Mouse (Mus musculus) left cerebral cortex, adult 8-10 months (tissue): Measurements from ENCODE around the gene Adcy6. TPM values are rescaled to one million over a fixed set of nuclear protein-coding genes. Genes with fewer than 3 reads are reported as not detected.

ENCODE experiments used
- DNase-seq, 2 experiments: peaks; one replicate each; pipeline ENCODE4 v3.0.0; 2022; ENCODE audit warnings: low spot score in 2 of 2
- total RNA-seq, 4 experiments: library from RNA; stranded (reverse); gene quantifications; 2 replicates each; pipeline ENCODE4 v1.2.4; 2022

The Adcy6 gene
- total RNA-seq = 10 to 100 TPM; 39.7 to 46.1 (median 41.2) TPM

DNA sequence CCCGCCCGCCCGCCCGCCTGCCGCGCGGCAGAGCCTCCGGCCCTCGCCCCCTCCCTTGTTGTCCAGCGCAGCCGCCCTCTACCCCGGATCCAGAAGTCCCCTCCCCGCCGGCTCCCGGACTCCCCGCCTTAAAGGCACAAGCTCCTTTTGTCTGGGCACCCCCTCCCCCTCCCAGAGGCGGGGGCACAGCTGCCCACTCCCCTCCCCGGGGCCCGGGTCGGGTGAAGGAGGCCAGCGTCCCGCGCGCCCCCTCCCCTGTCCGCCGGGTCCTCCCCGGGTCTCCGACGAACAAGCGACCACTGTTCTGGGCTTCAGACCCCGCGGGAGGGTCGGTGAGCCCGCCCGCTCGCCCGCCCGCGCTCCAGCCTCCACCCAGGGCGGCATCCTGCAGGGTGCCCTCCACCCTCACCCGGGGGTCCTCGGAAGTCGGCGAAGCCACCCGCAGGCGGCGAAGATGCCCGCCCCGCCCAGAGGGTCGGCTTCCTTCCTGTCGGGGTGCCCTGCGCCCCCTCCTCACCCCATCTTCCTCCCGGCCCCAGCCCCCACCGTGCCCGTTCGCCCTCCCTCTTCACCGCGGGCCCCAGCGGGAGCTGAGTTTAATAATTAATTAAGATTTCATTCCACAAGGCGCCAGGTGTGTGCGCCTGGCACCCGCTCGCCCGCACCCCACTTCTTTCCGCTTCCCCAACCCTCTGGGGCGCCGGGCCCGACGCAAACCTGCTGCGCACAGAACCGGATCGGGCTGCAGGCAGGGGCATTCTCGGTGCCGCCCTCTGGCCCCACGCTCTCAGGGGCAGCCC is at the start of gene Adcy6:
TSS of gene Adcy6 (minus strand) at position 746 of the 800 bp plus-strand sequence.
- peak in 1 of 2 experiments; percentile 68 for DNase-seq

DNA sequence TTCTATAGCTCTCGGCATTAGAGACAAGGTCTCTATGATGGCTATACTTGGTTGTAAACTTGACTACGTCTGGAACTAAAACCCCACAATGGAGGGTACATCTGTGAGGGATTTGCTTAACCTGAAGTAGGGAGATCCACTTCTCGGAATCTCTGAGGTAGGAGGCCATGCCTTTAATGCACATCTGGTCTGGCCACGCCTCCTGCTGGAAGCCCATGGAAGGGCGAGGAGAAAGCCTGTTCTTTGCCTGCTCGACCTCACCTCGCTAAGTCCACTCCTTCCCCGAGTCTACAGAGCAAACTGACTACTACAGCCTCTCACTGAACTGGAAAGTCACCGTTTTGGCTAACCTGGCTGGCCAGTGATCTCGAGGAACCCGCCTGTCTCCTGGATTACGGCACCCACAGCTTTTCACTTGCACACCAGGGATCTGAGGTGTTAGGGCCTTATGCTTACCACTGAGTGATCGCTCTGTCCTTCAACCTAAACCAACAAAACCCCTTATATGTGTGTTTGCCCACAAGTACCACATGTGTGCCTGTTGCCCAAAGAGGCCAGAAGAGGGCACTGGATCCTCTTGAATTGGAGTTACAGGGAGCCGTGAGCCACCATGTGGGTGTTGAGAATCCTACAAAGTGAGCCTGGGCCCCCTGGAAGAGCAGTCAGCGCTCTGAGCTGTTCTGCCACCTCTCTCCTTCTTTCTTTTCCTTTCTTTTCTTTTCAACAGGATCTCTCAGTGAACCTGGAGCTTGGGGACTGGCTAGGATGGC is 47.3 kb upstream of the Adcy6 start:
- no peak for DNase-seq

DNA sequence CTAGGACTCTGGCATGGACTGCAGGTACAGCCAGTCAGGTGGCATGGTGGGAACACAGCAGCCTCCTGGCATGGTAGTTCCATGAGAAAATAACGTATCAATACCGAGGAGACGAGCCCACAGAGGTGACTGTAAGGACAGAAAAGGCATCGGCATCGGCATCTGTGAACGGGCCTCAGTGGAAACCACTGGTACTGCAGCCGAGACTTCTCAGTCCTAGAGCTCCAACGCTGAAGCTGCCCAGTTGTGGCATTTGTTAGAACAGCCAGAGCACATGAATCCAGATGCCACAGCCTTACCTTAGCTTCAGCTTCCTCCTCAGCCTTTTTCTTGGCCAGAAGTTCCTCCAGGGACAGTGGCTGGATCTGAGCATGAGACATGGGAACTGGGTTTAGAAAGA is 42.3 kb upstream of the Adcy6 start:
- DNase-seq = no peak

DNA sequence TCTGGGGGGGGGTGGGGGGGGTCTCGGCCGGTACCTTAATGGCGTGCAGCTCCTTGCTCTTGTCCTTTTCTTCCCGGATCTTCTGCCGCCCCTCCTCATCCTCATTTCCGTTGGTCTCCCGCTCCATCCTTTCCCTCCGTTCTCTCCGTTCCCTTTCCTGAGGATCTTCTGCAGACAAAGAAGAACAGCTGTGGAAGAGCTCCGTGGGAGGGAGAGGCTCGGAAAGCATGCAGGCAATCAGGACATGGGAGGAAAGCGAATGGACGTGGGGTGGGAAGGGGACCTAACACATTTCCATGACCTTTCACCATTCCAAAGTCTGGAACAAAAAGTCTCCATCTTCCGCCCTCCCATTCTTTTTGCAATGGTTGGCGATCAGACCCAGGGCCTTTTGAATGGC is 41.6 kb upstream of the Adcy6 start:
- DNase-seq = no peak

DNA sequence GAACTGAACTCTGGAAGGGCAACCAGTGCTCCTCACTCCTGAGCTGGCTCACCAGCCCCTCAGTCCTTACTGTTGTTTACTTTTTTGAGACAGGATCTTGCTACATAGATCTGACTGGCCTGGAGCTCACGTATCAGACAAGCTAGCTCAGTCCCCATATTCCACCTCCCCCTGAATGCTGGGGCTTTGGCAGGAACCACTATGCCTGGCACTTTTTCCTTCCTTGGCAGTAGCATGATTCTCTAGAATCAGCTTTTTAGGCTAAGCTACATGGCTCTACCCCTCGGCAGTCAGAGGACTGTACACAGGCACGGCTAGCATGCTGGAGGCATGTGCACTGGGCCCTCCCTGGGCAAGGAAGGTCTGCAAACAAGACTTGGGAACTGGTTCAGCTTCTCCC is 38.2 kb upstream of the Adcy6 start:
- DNase-seq = peak in 1 of 2 experiments; percentile 30

DNA sequence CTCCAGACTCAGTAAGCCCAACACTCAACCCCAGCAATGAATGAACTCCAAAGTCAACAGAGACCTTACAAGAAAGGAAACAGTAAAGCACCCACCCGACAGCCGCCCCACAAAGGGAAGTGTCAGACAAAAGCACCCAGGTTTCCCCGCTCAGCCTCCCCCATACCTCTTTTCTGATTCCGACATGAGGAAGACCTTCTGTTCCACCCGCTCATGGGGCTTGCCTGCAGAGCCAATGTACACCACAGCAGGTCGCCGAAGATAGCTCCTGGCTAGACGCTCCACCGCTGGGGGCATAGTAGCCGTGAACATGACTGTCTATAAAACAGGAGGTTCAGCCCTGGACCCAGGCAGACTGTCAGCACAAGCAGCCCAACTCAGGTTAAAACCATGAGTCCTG is 37.4 kb upstream of the Adcy6 start:
- DNase-seq = peak in 1 of 2 experiments; percentile 27

DNA sequence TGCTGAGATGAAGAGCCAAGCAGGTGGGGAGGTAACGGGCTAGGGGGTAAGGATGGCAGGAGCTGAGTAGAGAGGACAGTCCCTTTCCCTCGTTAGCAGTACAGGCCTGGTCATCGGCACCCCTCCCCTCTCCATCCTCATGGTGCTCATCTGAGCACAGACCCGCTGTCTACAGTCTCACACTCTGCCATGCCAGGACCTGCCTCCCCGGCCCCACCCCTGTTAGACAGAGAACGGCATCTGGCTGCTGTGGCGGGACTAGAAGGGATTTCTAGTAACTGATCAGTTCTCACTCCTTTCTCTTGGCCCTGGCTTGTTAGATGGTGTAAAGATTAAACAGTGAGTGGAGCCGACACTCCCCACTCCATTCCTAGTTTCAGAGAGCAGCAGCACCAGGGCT is 36.9 kb upstream of the Adcy6 start:
- no peak for DNase-seq

DNA sequence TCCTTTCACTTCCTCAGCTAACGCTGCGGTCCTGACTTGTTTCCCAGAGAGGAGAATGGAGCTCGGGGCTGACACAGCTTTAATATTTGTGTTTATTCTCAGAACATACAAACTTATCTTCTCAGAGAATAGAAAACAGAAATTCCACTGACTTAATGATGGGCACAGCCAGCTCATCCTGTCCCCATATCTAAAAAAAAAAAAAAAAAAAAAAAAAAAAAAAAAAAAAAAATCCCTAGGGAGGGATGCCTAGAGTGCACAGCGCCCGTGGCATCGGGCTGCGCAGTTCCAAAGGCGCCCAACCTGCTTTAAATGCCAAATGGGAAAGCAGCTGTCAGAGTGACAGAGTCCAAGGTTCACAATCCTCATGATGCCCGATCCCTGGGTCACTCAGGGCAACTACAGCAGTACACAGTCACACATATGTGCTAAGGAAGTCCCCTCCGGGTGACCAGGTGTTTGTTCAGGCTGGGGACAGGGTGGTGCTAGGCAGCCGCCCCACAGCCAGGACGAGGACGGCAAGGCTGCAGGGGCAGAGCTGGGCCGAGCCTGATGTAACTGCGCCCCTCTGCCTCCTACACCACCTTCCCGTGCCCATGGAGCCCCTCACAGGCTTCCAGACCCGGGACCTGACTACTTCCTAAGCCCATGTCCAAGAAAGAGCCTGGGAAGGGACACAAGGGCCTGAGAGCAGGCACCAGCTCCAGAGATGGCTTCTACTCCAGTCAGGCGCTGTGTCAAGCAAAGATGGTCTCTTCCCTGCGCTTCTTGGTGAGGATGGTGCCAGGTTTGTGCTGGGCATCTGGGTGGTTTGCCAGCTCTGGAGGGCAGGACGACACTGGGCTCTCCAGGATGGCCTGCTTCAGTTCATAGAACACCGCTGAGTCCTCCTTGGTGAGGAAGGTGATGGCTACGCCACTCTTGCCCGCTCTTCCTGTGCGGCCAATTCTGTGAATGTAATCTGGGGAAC is 35.5 kb upstream of the Adcy6 start:
- no peak for DNase-seq

DNA sequence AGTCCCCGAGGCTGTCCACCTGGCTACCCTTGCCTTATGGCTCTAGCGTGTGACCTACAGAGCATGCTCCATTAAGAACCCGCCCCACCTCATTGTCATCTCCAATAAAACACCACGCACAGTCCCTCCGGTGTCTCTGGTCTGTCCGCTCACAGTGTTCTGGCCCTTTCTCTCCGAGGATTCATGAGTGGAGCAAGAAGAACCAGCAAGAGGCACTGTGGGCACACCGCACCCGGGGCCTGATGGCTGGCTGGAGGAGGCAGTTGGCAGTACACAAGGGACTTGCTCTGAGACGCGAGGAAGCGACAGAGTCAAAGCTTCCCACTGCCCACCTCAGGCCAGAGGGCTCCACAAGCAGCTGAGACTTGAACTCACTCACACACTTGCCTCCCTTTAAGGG is 34.5 kb upstream of the Adcy6 start:
- no peak for DNase-seq

DNA sequence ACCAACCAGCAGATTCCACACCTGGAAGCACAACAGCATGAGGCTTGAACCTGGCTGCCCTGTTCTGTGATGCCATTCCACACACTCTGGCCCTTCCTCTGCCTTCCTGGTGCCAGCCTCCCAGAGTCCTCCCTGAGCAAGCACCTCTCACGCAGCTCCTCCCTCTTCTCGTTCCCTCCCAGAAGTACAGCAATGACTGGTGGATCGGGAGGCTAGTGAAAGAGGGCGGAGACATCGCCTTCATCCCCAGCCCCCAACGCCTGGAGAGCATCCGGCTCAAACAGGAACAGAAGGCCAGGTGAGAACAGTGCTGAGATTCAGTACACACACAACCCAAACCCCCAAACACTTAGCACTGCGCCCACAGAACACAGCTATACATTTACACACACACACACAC is 30.3 kb upstream of the Adcy6 start:
- no peak for DNase-seq

DNA sequence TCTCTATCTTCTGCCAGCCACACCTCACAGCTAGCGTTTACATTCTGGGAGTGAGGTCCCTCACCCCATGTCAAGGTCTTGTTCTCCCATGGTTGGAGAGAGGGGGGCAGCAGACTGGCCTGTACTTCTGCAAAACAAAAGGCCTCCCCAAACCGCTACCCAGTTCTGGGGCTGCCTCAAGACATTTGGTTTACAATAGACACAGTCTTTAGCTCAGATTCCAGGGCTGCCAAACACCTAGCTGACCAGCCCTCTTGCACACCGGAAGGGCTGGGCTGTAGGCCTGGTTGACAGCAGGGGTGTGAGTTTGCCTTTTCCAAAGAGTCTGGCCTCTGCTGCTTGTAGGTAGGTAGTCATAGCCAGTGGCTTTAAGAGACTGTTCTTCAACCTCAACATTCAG is 27.3 kb upstream of the Adcy6 start:
- DNase-seq = no peak

DNA sequence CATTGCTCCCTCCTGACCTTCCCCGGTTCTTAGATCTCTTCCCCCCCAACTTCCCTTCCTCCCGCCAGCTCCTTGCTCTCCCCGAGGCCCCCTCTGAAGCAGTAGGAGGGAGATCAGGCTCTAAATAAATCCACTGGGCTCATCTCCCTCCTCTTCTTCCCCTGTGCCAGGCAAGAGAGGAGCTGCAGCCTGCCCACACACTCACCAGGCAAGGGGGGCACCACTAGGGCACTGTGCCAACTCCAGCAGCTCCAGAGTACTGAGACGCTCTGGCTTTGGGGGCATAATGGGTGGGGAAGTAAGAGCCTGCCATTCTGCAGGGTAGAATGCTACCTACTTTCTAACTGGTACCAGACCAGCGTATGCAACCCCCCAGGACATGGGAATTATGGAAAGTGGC is 26.6 kb upstream of the Adcy6 start:
- DNase-seq = peak in 1 of 2 experiments; percentile 82

DNA sequence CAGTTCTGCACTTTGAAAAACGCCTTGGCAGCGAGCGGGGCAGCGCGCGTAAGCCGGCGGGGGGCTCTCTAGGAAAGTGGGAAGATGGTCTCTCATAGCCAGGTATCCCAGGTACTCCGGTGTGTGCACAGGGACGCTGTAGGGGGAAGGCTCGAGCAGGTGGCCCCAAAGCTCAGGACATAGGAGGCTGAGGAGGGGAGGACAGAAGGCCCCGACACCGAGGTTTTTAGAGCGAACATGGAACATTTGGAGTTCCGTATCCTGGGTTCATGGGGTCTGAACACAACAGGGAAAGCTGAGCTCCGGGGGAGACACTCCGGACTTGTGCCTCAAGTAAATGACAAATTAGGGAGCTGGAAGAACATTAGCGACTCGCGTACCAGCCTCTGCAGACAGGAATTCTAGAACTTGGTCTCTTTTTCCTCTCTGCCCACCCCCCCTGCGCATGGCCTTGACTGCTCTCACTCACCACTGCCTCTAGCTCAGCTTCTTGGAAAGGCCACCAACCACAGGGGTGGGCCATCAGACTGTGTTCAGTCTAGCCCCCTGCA is 25.5 kb upstream of the Adcy6 start:
- DNase-seq = peak in 1 of 2 experiments; percentile 21

DNA sequence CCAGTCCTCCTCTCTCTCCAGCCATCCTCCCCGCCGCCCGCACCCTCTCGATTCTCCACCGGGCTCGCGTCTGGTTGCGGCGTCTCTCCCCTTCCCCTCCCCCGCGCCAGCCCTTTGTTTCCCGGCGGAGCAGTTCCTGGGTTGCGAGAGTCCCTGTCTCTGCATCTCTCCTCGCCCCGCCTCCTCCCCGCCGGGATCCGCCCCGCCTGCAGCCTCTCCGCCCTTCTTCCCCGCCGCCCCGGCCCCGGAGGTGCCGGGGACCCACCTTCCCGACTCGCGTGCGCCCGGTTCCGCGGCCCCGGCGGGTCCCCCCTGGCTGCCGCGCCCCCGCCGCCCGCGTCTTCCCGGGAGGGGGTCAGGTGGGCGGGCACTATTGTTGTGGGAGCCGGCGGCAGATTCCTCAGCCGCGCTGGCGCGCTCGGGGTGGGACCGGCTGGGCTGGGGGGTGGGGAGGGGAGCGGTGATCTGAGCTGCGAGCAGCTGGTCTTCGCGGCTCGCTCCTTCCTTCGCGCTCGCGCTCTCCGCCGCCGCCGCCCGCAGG is 24.7 kb upstream of the Adcy6 start:
- DNase-seq = peak; percentile 66 to 79

DNA sequence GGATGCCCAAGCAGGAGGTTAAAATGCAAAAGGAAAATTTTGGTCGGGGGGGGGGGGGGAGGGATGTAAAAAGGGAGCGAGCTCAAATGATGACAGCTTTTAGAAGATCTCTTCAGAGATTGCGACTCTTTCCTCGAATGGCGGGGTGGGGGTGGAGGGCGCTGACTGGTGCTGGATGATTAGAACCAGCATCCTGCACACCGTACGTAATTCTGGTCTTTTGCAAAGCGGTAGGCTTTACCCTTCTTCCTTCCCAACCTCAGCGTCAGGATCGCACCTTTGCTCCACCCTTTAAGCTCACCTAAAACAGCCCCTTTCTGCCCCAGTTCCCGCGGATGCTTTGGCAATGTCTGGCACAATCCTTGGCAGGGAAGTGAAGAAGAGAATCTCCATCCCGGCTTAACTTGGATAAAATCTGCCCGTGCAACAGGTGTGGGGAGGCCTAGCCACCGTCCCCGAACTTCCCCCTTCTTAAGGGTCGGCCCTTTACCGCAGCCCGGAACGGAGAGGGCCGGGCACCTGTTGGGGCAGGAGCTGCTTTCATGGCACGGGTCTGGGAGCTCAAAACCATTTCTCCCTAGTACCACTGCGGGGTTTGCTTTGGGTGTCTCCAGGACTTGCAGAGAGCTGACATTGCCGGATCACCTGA is 24.1 kb upstream of the Adcy6 start:
- DNase-seq = no peak

DNA sequence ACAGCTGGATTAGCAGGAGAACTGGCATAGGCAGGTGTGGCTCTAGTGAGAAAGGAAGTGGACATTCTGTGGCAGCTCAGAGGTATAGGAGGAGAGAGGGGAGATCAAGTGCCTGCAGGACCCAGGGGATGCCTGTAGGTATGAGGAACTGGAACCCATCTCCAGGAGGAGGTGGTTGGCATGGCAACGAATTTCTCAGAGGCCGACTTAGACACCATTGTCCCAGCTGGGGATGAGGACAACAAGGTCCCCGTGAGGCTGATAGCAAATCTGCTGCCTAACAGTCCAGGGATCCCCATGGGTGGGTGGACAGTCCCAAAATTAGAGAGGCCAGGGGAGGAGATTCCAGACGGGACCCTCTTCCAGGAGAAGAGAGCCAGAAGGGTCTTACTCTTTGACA is 23.0 kb upstream of the Adcy6 start:
- DNase-seq = peak in 1 of 2 experiments; percentile 22

DNA sequence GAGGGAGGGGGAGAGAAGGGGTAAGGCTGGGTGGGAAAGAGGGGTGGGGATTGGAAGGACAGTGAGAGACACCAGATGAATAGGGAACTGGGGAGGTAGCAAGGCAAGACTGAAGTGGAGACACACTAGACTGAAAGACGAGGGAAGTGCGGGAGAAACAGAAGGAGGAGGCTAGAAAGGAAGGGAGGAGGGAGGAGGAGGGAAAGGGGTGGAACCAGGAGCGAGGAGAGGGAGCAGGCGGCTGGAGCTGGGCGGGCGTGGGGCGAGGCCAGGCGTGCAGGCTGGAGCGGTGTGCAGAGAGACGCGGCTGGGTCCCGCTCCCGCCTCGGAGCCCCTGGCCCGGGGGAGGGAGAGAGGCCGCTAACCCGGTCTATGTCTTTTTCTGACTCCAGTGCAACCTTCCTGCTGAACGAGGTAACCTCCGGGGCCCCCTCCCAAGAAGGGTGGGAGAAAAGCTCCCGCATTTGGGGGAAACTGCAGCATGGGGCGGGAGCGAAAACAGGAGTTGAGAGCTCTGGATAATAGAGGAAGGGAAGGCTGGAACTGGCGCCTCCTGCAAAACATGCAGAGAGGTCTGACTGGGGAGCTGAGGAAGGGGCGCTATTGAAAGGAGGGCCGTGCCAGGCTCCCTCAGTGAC is 22.4 kb upstream of the Adcy6 start:
- peak in 1 of 2 experiments; percentile 47 for DNase-seq

DNA sequence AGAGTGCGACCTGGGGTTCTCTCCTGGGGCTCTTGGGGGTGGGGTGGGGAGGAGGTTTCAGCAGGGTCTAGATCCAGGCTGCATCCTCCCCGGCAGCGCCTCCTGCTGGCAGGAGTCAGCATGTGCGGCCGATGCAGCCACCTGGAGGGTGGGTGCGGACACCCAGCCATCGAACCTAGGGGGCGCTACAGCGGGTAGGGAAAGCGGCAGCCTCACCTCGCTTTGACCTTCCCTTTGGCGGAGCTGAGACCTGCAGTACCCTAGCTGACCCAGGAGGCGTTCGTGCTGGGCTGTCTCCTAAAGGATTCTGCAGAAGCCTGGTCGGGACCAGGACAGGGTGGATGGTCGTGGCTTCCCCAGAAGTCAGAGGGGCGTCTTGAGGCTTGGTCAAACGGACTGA is 21.6 kb upstream of the Adcy6 start:
- peak in 1 of 2 experiments; percentile 26 for DNase-seq

DNA sequence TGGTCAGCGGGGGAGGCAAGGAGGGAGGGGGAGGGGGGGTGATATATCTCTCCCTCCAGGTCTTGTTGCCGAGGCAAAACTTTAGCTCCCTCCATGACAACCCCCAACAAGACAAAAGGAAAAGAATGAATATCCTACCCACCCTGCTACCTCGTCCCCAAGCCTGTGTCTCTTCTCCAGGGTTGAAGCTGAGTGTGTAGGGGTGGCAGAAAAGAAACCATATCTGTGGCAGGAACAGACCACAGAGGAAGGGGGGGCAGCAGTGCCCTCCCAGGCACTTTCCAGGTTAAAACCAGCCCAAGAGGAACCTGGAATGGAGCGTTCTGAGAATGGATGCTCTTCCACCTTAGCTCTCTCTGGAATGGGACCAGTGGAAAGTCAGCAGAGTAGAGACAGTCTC is 20.7 kb upstream of the Adcy6 start, which contains the start of gene Cacnb3:
TSS of gene Cacnb3 (plus strand) at position 301 of the 400 bp plus-strand sequence.
- DNase-seq = no peak

DNA sequence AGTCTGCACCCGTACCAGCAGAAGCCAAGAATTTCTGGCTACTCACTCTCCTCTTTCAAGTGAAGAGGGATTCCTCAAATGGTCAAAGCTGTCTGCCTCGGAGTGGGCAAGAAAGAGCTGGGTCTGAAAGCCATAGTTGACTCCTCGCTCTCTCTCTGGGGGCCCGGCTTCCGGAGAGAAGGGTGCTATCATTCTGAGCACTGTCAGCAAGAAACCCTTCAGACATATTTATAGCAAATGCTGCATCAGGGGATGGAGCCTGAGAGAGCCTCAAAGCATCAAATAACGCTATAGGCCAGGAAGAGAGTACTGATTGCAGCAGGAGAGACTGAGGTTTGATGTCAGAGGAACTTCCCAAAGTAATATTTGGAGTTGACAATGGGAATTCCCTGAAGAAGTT is 19.6 kb upstream of the Adcy6 start:
- no peak for DNase-seq
